Mouse (Mus musculus) embryonic facial prominence, embryonic 11.5 days (tissue): ENCODE measurements around the gene Slfn1. TPM values are rescaled to one million over a fixed set of nuclear protein-coding genes. Genes with fewer than 3 reads are reported as not detected.
"Not testable (repeated sequence)": the region's sequence is repeated elsewhere in the genome, so short reads cannot be mapped to it uniquely, and the experiment has no call there.

Experiments
- ATAC-seq: fragments of 200-750 bp; cut with Nextera tagmentation; replicated peaks from 2 replicates; pipeline ENCODE4 v1.8.0; 2017; ENCODE audit warnings: low read depth; ENCODE audit not compliant: insufficient number of reproducible peaks, low FRiP score, low TSS enrichment
- DNase-seq: peaks from one replicate; pipeline ENCODE4 v3.0.0-alpha.2; 2015; ENCODE audit warnings: low spot score
- H3K27ac ChIP-seq: fragments of 300-500 bp; sonication (generic); replicated peaks from 2 replicates; pipeline ENCODE4 v1.5.1; 2014; ENCODE audit warnings: mild to moderate bottlenecking, low read depth, low read length, control low read depth
- H3K27me3 ChIP-seq: fragments of 300-500 bp; sonication (generic); 2 replicates; pipeline ENCODE4 v1.6.1; 2014; ENCODE audit warnings: mild to moderate bottlenecking, low read length, moderate library complexity, mixed read lengths; ENCODE audit not compliant: control insufficient read depth, insufficient read depth
- H3K36me3 ChIP-seq: fragments of 300-500 bp; sonication (generic); replicated peaks from 2 replicates; pipeline ENCODE4 v1.6.1; 2014; ENCODE audit warnings: low read depth, mild to moderate bottlenecking, low read length, moderate library complexity, mixed read lengths; ENCODE audit not compliant: control insufficient read depth, insufficient read depth
- H3K4me1 ChIP-seq: fragments of 300-500 bp; sonication (generic); 2 replicates; pipeline ENCODE4 v1.6.1; 2014; ENCODE audit warnings: low read length, mixed read lengths; ENCODE audit not compliant: control insufficient read depth, insufficient read depth
- H3K4me2 ChIP-seq: fragments of 300-500 bp; sonication (generic); 2 replicates; pipeline ENCODE4 v1.6.1; 2014; ENCODE audit warnings: low read depth, mild to moderate bottlenecking, control low read depth, low read length, moderate library complexity
- H3K4me3 ChIP-seq: fragments of 300-500 bp; sonication (generic); 2 replicates; pipeline ENCODE4 v1.5.1; 2014; ENCODE audit warnings: low read depth, low read length, control low read depth
- H3K9ac ChIP-seq: fragments of 300-500 bp; sonication (generic); replicated peaks from 2 replicates; pipeline ENCODE4 v1.6.1; 2014; ENCODE audit warnings: mild to moderate bottlenecking, control low read depth, low read length
- H3K9me3 ChIP-seq: fragments of 300-500 bp; sonication (generic); replicated peaks from 2 replicates; pipeline ENCODE4 v1.6.1; 2016; ENCODE audit warnings: mild to moderate bottlenecking, low read length, inconsistent platforms, mixed read lengths; ENCODE audit not compliant: control insufficient read depth
- WGBS: fragments of 180-500 bp; shearing (Covaris S2); extraction: QIAGEN DNeasy Blood & Tissue Kit; methylation state at CpG from one replicate; pipeline ENCODE4 v1.1.7; 2014; 5-methylcytosine and 5-hydroxymethylcytosine counted together
- polyA plus RNA-seq: library from polyadenylated mRNA; unstranded; fragments of >200 nt; fragmentation: Nextera tagmentation; extraction: Ambion mirVana; gene quantifications from 2 replicates; pipeline ENCODE4 v1.2.1, GENCODE M21; 2014

The Slfn1 gene
- polyA plus RNA-seq, 1 experiment from 2014 or later, result not detected

DNA sequence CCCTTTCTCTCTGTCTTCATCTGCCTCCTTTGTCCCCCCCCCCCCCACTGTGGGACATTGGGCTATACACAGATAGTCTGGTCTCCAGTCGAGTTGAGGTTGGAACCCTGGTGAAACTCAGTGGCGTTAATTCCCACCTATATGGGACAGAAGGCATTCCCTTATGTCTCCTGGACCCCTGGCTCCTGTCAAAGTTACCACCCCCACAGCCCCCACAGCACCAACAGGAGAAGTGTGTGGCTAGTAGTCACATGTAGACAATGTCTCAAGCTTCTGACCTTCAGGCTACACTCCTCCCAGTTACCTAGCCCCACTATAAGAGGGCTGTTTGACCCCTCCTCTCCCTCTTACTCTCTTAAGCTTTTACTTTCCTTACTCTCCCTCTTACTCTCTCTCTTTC, 32.5 kb upstream of the Slfn1 start:
- Histone ChIP-seq H3K4me3 (no peak overlapping the region), H3K4me2 (no peak overlapping the region), H3K4me1 (no peaks in the 10 kb centered on the region), H3K36me3 (no peaks in the 10 kb centered on the region), H3K9ac (no peak overlapping the region), H3K27me3 (no peaks in the 10 kb centered on the region), H3K9me3 (no peaks in the 10 kb centered on the region), H3K27ac (no peak overlapping the region)
- no peak for DNase-seq
- ATAC-seq, result no peak
- 77% methylated on average over 2 of the region's 2 CpGs for WGBS

DNA sequence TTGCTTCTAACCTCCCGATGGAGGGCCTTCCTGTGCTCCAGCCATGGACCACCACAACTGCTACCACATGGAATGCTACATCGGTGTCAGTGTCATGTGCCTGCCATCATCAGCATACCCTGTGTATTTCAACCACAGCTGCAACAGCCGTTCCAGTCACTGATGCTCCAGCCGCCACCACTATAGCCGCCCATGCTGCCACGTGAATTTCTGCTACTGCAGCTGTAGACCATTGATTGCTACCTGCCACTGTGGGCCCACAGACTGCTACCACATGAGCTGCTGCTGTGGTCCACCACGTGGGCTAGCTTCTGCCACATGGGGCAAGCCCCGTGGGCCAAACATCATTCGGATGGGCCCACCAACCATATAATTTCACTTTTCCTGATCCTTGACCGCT, 31.9 kb upstream of the Slfn1 start:
- no peaks in the 10 kb centered on the region for H3K4me1 ChIP-seq
- ATAC-seq (no peak), DNase-seq (no peak)
- H3K36me3 ChIP-seq, result no peaks in the 10 kb centered on the region
- no peak overlapping the region for H3K9ac ChIP-seq
- H3K27me3 ChIP-seq, result no peaks in the 10 kb centered on the region
- no peak overlapping the region for H3K4me3 ChIP-seq
- H3K4me2 ChIP-seq, result no peak overlapping the region
- no peak overlapping the region for H3K27ac ChIP-seq
- 89% methylated on average over 10 of the region's 10 CpGs for WGBS
- H3K9me3 ChIP-seq, result no peaks in the 10 kb centered on the region

GRCm38 (mm10) chr11:83115138-83115537, 1.5 kb upstream of the Slfn1 start:
- no peaks in the 10 kb centered on the region for H3K9me3 ChIP-seq
- no peak overlapping the region for H3K4me2 ChIP-seq
- DNase-seq (peak; percentile 4), ATAC-seq (no peak)
- H3K27ac ChIP-seq, result no peak overlapping the region
- no peaks in the 10 kb centered on the region for H3K27me3 ChIP-seq
- no peak overlapping the region for H3K9ac ChIP-seq
- H3K36me3 ChIP-seq, result no peaks in the 10 kb centered on the region
- 41% methylated on average over 2 of the region's 2 CpGs for WGBS
- no peaks in the 10 kb centered on the region for H3K4me1 ChIP-seq
- H3K4me3 ChIP-seq, result no peak overlapping the region

DNA sequence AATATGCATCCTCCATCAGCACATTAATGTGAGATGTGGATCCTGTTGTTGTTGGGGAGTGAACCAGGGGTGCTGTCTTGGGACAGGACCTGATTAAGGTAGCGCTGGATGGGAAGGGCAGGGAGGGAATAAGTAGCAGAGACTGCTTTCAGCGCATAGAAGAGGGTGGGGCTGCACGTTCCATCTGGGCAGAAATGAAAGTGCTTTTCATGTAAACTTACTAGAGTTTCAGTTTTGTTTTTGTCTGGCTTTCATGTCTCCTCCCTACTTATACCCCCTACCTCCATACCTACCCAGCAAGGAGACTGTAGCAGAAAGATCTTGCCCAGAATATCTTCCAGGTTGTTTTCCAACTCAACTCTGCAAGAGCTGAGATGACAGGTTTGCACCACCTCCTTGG, 1.4 kb downstream of the Slfn1 start:
- no peaks in the 10 kb centered on the region for H3K27me3 ChIP-seq
- 48% methylated on average over 3 of the region's 3 CpGs for WGBS
- H3K36me3 ChIP-seq, result no peaks in the 10 kb centered on the region
- ATAC-seq (no peak), DNase-seq (no peak)
- no peaks in the 10 kb centered on the region for H3K9me3 ChIP-seq
- H3K4me1 ChIP-seq, result no peaks in the 10 kb centered on the region
- no peak overlapping the region for H3K9ac ChIP-seq
- H3K4me3 ChIP-seq, result no peak overlapping the region
- no peak overlapping the region for H3K4me2 ChIP-seq
- no peak overlapping the region for H3K27ac ChIP-seq

DNA sequence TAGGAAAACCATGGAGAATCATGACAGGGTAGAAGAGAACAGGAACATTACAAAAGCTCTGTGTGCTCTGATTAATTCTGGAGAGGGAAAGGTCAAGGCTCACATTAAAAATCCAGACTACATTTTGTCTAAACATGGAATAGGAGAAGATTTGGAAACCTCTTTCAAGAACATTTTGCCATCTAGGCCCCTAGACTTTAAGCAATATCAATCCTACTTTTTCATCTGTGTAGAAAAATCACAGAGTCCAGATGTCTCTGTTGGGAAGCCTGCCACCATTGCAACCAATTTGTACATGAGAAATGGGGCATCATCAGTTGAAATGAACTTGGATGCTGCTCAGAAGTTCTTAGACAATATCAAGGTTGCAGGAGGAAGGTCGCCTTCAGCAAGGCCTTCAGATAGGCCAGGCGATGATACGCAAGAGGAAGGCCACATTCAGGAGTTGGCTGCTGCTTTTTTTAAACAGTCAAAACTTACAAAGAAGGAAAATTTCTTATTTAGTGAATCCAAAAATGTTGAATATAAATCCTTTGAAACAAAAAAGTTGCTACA, 4.6 kb downstream of the Slfn1 start:
- no peaks in the 10 kb centered on the region for H3K27me3 ChIP-seq
- no peak overlapping the region for H3K9ac ChIP-seq
- H3K36me3 ChIP-seq, result no peaks in the 10 kb centered on the region
- no peak overlapping the region for H3K4me3 ChIP-seq
- H3K9me3 ChIP-seq, result no peaks in the 10 kb centered on the region
- DNase-seq (no peak), ATAC-seq (no peak)
- no peaks in the 10 kb centered on the region for H3K4me1 ChIP-seq
- H3K27ac ChIP-seq, result no peak overlapping the region
- H3K4me2 ChIP-seq, result no peak overlapping the region
- WGBS, result 93% methylated on average over 3 of the region's 3 CpGs

DNA sequence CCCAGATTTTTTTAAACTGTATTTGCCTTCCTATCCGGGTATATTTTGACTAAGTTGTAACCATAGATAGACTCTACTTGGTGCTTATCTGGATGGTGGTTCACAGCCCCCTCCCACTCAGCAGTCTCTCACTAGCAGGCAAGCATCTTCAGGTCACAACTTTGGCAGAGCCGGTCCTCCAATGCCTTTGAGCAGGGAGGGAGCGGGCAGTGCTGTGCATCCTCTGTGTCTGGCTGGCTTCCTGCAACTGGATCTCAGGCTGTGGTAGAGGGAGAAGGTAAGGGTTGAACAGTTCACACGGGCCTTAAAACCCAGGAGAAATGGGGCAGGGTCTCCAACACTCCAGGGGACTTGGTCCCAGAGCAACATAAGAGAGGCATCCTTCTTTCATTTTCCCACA, 6.5 kb downstream of the Slfn1 start:
- DNase-seq, result no peak
- no peaks in the 10 kb centered on the region for H3K27me3 ChIP-seq
- no peaks in the 10 kb centered on the region for H3K36me3 ChIP-seq
- H3K9ac ChIP-seq, result no peak overlapping the region
- no peak overlapping the region for H3K4me2 ChIP-seq
- no peak for ATAC-seq
- no peaks in the 10 kb centered on the region for H3K9me3 ChIP-seq
- no peak overlapping the region for H3K4me3 ChIP-seq
- H3K4me1 ChIP-seq, result no peaks in the 10 kb centered on the region
- no peak overlapping the region for H3K27ac ChIP-seq
- WGBS, result 68% methylated on average over 4 of the region's 4 CpGs

- WGBS, result 84% methylated on average over 2 of the region's 2 CpGs
- no peak overlapping the region for H3K27ac ChIP-seq
- no peak for DNase-seq
Measured at GRCm38 (mm10) chr11:83124906-83125305, 8.3 kb downstream of the Slfn1 start.

DNA sequence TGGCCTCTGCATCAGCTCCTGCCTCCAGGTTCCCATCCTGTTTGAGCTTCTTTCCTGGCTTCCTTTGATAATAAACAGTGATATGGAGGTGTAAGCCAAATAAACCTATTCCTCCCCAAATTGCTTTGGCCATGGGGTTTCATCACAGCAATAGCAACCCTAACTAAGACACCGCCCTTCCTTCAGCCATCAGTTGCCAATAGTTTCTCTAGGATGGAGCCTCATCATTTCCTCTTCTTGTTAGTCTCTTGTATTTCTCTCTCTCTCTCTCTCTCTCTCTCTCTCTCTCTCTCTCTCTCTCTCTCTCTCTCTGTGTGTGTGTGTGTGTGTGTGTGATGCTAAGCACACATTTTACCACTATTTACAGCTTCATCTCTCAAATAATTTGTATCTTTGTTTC, 9.0 kb downstream of the Slfn1 start:
- H3K4me2 ChIP-seq, H3K27ac ChIP-seq, H3K27me3 ChIP-seq, DNase-seq, H3K4me1 ChIP-seq, ATAC-seq, H3K4me3 ChIP-seq, H3K9me3 ChIP-seq, H3K9ac ChIP-seq, H3K36me3 ChIP-seq: not testable (repeated sequence)
- WGBS, result no CpG with 5 or more reads among the region's 1 CpGs

More at GRCm38 (mm10) chr11:83124906-83125305, 8.3 kb downstream of the Slfn1 start:
- no peak overlapping the region for H3K4me2 ChIP-seq
- no peak overlapping the region for H3K4me3 ChIP-seq
- ATAC-seq, result no peak
- no peak overlapping the region for H3K9ac ChIP-seq
- H3K36me3 ChIP-seq, result no peaks in the 10 kb centered on the region
- H3K9me3 ChIP-seq, result no peaks in the 10 kb centered on the region
- H3K27me3 ChIP-seq, result no peaks in the 10 kb centered on the region
- H3K4me1 ChIP-seq, result no peaks in the 10 kb centered on the region
